Comparison of ENCODE assay signal across 23 mouse cellular contexts in the genomic region with DNA sequence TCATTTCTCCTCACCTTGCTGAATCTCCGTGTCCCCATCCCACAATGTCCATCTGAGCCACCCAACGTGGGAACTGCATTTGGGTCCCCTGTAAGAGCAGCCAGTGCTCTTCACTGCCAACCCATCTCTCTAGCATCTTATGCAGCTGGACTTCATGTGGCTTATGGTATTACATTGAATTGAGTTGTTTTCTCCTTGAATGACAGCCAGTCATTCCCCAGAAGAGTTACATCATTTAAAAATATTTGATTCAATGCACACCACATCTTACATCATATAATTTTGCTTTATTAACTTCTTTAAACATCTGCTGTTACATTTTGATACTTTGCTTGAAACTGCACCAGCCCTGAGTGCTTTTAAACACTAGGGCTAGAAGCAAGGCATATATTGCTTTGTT.
DNase-seq lines count a peak whose midpoint lies in the region; ATAC-seq and TF ChIP-seq lines count a peak whose summit lies in the region.
"Had no signal": no experiment of that assay in that cellular context is flagged by ENCODE, and none has a peak within 500 bp of the region (broad histone marks: within the 10 kb centered on the region; RNA-seq: fewer than 3 reads in every experiment).

No protein-coding gene starts in this region.

- no peak overlapping the region for H3K4me3 ChIP-seq in myocyte
- no peak overlapping the region for H3K4me3 ChIP-seq in forebrain, embryonic 12.5 days (replicated peaks)
- H3K4me3 ChIP-seq: embryonic facial prominence, embryonic 13.5 days; embryonic facial prominence, embryonic 15.5 days had no signal

- ATAC-seq in forebrain, embryonic 12.5 days (ENCODE audit: low FRiP score): no peak
- ATAC-seq: CD4-positive, CD25-positive, alpha-beta regulatory T cell, adult 4 months; forebrain, embryonic 14.5 days; forebrain, embryonic 16.5 days had no signal

- H3K4me2 ChIP-seq in myocyte (ENCODE audit: low read depth): no peak overlapping the region
- no peak overlapping the region for H3K4me2 ChIP-seq in forebrain, embryonic 12.5 days
- H3K4me2 ChIP-seq: embryonic facial prominence, embryonic 13.5 days; embryonic facial prominence, embryonic 15.5 days had no signal

- no peak overlapping the region for H3ac ChIP-seq in myocyte (ENCODE audit: control insufficient read depth, insufficient read length)

- H3K4me1 ChIP-seq in forebrain, embryonic 12.5 days: no peaks in the 10 kb centered on the region
- H3K4me1 ChIP-seq: embryonic facial prominence, embryonic 13.5 days; embryonic facial prominence, embryonic 15.5 days had no signal

- WGBS in forebrain, embryonic 12.5 days: 70% methylated on average over 2 of the region's 2 CpGs

- no peak overlapping the region for H3K27ac ChIP-seq in forebrain, embryonic 12.5 days
- H3K27ac ChIP-seq: embryonic facial prominence, embryonic 13.5 days; embryonic facial prominence, embryonic 15.5 days had no signal

- no peak overlapping the region for H3K9ac ChIP-seq in forebrain, embryonic 12.5 days
- H3K9ac ChIP-seq: embryonic facial prominence, embryonic 13.5 days; embryonic facial prominence, embryonic 15.5 days had no signal

- H3K9me3 ChIP-seq in forebrain, embryonic 12.5 days: no peaks in the 10 kb centered on the region
- H3K9me3 ChIP-seq: embryonic facial prominence, embryonic 13.5 days; embryonic facial prominence, embryonic 15.5 days; G1E had no signal

- DNase-seq in 3T3-L1 (ENCODE audit: low read depth, low spot score) (peak; percentile 50), NIH3T3 (ENCODE audit: low read depth) (peak; percentile 47)
- DNase-seq in gastrocnemius, postnatal 25 days: no peak
- DNase-seq: adrenal gland, adult 2 months; adrenal gland, postnatal 10 days; adrenal gland, postnatal 25 days; B cell, adult 2 months; cerebellum, adult 11 months; cerebellum, adult 18-20 months; cerebellum, adult 8-10 months; cerebellum, adult 9-11 months; cerebellum, postnatal 14 days; cerebellum, postnatal 36 days; embryo, embryonic 11 days had no signal

- no peak for TF ChIP-seq POLR2A in myocyte (IDR thresholded peaks at IDR 0.05; ENCODE audit: insufficient read length, low read depth)

- H3K79me2 ChIP-seq in myocyte (ENCODE audit: control insufficient read depth, insufficient read depth): no peaks in the 10 kb centered on the region

- H3K36me3 ChIP-seq in myocyte (ENCODE audit: control insufficient read depth, insufficient read depth): no peaks in the 10 kb centered on the region
- H3K36me3 ChIP-seq in forebrain, embryonic 12.5 days (replicated peaks): no peaks in the 10 kb centered on the region
- H3K36me3 ChIP-seq: embryonic facial prominence, embryonic 13.5 days; embryonic facial prominence, embryonic 15.5 days; G1E had no signal

- no peaks in the 10 kb centered on the region for H3K27me3 ChIP-seq in myocyte (ENCODE audit: control insufficient read depth, insufficient read depth, insufficient read length)
- H3K27me3 ChIP-seq in forebrain, embryonic 12.5 days: no peaks in the 10 kb centered on the region
- H3K27me3 ChIP-seq: CH12.LX; embryonic facial prominence, embryonic 13.5 days; embryonic facial prominence, embryonic 15.5 days had no signal

TF ChIP-seq in myocyte, 11 proteins besides CTCF, POLR2A, EP300 and RAD21:
- TF ChIP-seq CEBPB (IDR thresholded peaks at IDR 0.05; ENCODE audit: insufficient read depth, poor library complexity, severe bottlenecking): peak; percentile 55; the same call in 1 of the 2 replicates
- no peak for TF ChIP-seq USF1 (IDR thresholded peaks at IDR 0.05; ENCODE audit: low read depth)
